Mouse (Mus musculus): Measurements from ENCODE around the gene Sema4d.
"Not testable (repeated sequence)": the region's sequence is repeated elsewhere in the genome, so short reads cannot be mapped to it uniquely, and the experiment has no call there.

Gene Sema4d

GRCm38 (mm10) chr13:51668195-51668594 lies 125.4 kb downstream of the Sema4d start:
- not testable (repeated sequence) for DNase-seq

GRCm38 (mm10) chr13:51663561-51663960 lies 130.0 kb downstream of the Sema4d start:
- no peak for DNase-seq

GRCm38 (mm10) chr13:51659573-51659972 lies 134.0 kb downstream of the Sema4d start:
- no peak for DNase-seq

DNA sequence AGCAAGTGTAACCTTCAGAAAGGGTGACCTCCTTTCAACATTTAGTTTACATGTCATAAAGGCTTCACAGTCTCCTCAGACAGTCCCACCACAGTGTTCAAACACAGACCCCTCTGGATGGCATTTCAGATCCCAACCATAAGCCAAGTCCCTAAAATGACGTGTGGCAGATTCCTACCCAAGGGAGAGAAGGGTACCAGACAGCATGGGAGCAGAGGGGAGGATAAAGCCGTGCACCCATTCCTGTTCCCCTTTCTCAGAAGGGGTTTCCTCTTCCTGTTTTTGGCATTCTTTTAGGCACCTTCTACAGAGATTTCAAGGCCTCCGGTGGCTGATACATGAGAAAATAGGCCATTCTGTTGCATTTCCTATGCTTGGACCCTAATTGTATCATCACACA lies 135.5 kb downstream of the Sema4d start:
- DNase-seq: no peak

GRCm38 (mm10) chr13:51656516-51657235 lies 136.9 kb downstream of the Sema4d start:
- peak; percentile 32 to 53 for DNase-seq

DNA sequence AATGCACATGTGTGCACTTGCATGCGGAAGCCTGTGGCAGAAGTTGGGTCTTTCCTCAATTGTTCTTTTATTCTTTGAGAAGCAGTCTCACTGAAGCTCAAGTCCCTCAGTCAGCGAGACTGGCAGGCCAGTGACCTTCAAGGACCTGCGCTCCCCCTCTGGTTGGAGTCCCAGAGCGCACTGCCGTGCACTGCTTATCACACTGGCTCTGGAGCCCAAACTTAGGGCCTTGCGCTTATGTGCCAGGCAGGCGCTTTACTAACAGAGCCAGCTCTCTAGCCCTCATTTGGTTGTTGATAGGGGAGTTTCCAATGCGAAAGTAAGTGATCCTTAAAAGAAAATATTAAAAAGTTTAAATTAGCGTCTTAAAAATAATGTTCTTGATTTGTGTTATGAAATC lies 139.6 kb downstream of the Sema4d start:
- no peak for DNase-seq

DNA sequence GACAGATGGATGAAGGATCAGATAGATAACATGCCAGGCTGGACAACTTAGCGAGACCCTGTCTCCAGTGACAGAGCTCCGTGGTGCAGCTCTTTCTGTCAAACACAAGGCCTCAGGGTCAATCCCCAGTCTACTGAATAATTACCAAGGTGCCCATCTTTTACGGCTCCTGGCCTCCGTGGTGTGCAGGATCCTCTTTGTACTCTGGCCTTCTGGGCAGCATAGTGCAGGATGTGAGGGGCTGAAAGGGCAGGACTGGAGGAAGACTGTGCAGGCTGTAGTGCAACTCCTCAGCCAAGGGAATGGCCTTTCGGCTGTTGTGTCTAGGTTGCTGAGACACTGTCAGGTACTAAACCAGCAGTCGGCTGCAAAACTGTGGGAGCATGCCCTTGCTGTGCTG lies 140.4 kb downstream of the Sema4d start:
- no peak for DNase-seq

GRCm38 (mm10) chr13:51651408-51652064 lies 142.0 kb downstream of the Sema4d start, which contains the start of gene Secisbp2:
TSS of gene Secisbp2 (plus strand) at chr13:51651697.
- peak; percentile 96 to 97 for DNase-seq

GRCm38 (mm10) chr13:51649740-51650139 lies 143.8 kb downstream of the Sema4d start:
- DNase-seq: no peak

DNA sequence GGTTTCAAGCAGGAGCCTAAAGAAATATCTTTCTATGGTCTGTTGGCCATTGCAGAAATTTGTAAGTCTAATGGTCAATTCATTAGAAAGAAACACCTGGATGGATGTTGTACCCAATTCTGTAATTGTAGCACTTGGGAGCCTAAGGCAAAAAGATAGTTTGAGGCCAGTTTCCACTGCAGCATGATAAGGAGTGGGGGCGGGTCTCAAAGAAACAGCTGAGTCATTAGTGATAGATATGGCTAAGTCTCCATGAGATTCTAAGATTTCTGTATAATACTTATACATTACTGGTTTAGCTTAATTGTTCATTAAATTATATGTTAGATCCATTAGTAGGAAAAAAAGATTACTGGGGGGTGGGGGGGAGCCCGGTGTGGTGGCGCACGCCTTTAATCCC lies 145.3 kb downstream of the Sema4d start:
- no peak for DNase-seq

GRCm38 (mm10) chr13:51647770-51648169 lies 145.8 kb downstream of the Sema4d start:
- no peak for DNase-seq

DNA sequence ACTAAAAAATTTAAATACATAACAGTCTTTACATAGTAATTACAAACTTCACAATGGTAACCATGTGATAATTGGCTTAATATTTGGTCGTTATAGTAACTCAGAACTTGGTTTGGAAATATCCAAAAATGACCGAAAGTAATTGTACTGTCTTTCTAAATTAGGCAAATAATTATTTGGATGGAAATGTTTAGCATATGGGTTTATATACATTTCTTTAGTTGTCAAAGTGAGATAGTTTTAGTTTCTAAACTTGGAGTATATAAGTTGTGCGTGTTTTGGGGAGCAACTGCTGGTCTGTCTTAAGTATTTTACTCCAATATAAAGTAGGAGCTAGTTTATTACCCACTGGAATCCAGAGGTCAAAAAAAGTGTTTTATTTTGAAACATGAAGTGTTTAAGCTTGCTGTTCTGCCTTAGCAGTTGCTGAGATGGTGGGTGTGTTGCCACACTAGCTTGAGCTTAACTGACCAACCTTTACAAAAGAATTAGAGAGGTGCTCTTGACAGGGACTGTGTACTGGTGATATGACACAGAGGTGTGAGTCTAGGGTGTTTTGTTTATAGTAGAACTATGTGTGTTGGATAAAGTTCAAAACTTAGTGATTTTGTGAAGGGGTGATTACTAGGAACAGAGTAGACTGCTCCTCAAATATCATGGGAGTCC lies 147.1 kb downstream of the Sema4d start:
- DNase-seq: no peak

GRCm38 (mm10) chr13:51645872-51646271 lies 147.7 kb downstream of the Sema4d start:
- DNase-seq: peak in 1 of 2 experiments; percentile 43

- DNase-seq: peak; percentile 97 to 98
These were observed 148.4 kb downstream of the Sema4d start, which contains the start of gene Cks2 for GRCm38 (mm10) chr13:51644829-51645789. TSS of gene Cks2 (plus strand) at chr13:51645232.

- no peak for DNase-seq
These were observed 149.4 kb downstream of the Sema4d start for GRCm38 (mm10) chr13:51643924-51644828.

GRCm38 (mm10) chr13:51642171-51642778 lies 151.3 kb downstream of the Sema4d start:
- peak; percentile 27 to 51 for DNase-seq

DNA sequence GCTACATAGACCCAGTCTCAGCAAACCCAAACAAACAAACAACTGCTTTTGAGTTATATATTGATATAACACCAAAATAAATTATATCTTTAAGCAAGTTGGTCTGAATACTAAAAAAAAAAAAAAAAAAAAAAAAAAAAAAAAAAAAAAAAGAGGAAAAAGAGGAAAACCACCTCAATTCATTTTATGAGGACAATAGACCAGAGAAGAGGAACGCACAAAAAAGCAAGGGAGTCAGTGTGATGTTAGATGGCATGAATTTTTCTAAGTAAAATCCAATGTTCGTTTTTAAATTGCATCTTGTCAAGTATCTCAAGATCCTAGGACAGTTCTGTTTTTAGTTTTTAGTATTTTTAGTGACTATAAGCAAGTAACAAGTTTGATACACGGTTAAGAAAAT lies 152.1 kb downstream of the Sema4d start:
- no peak for DNase-seq

DNA sequence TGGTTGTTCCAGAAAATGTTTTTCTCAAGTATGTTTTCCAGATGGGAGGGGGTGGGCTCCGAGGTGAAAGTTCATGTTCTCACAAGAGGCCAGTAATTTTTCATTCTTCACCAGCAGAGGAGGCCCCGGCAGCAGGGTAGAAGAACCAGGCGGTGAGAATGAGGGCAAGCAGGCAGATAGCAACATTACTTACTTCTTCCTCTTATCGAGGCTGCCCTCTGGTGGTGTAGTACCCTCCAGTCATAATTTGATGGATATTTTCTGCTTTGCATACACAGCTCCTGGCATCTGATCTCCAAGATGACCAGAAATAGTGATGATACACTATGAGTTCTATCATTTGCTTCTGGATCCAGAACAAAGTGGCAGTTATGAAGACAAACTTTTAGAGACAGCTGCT lies 154.6 kb downstream of the Sema4d start:
- DNase-seq: no peak

All from kidney, postnatal 4 days (tissue).